Comparison of ENCODE assay signal across 8 mouse cellular contexts in genomic region chr12:69446468-69447321, GRCm38 (mm10).
DNase-seq lines count a peak whose midpoint lies in the region; ATAC-seq lines count a peak whose summit lies in the region.

No protein-coding gene starts in this region.

- no peaks in the 10 kb centered on the region for H3K27me3 ChIP-seq in embryonic facial prominence, embryonic 13.5 days
- no peaks in the 10 kb centered on the region for H3K27me3 ChIP-seq in heart, embryonic 13.5 days (replicated peaks)
- no peaks in the 10 kb centered on the region for H3K27me3 ChIP-seq in kidney, embryonic 15.5 days

- H3K4me1 ChIP-seq in embryonic facial prominence, embryonic 13.5 days: peaks cover 33% of the 10 kb centered on the region
- peaks cover 41% of the 10 kb centered on the region for H3K4me1 ChIP-seq in heart, embryonic 13.5 days
- peaks cover 51% of the 10 kb centered on the region for H3K4me1 ChIP-seq in kidney, embryonic 15.5 days

- 22% methylated on average over 17 of the region's 17 CpGs for WGBS in embryonic facial prominence, embryonic 13.5 days
- WGBS in heart, embryonic 13.5 days: 48% methylated on average over 17 of the region's 17 CpGs
- WGBS in kidney, embryonic 15.5 days: 11% methylated on average over 17 of the region's 17 CpGs

- H3K4me3 ChIP-seq in embryonic facial prominence, embryonic 13.5 days: peak overlapping the region; percentile 19
- H3K4me3 ChIP-seq in heart, embryonic 13.5 days: peak overlapping the region; percentile 15; the same call in 1 of the 2 replicates
- H3K4me3 ChIP-seq in kidney, embryonic 15.5 days (replicated peaks): peak overlapping the region; percentile 30

- peak overlapping the region; percentile 90 for H3K27ac ChIP-seq in embryonic facial prominence, embryonic 13.5 days
- H3K27ac ChIP-seq in heart, embryonic 13.5 days (replicated peaks): peak overlapping the region; percentile 70
- peak overlapping the region; percentile 93 for H3K27ac ChIP-seq in kidney, embryonic 15.5 days

- H3K9ac ChIP-seq in embryonic facial prominence, embryonic 13.5 days: peak overlapping the region; percentile 49; the same call in 1 of the 2 replicates
- H3K9ac ChIP-seq in heart, embryonic 13.5 days: peak overlapping the region; percentile 47
- peak overlapping the region; percentile 26 for H3K9ac ChIP-seq in kidney, embryonic 15.5 days

- DNase-seq in right cerebral cortex, postnatal 14 days: peak; percentile 49
- no peak for DNase-seq in right cerebral cortex, postnatal 36 days (ENCODE audit: low spot score in 2 of 2)
- peak; percentile 84 for DNase-seq in lung, postnatal 25 days (ENCODE audit: low spot score)
- DNase-seq in ovary, postnatal 10 days (ENCODE audit: low spot score): peak; percentile 52
- DNase-seq in urinary bladder, postnatal 14 days (ENCODE audit: low spot score): peak; percentile 88

- ATAC-seq in embryonic facial prominence, embryonic 13.5 days (ENCODE audit: insufficient number of reproducible peaks, insufficient read depth, low FRiP score, low TSS enrichment, low read depth): peak; percentile 88
- no peak; the same call in 1 of the 2 replicates for ATAC-seq in heart, embryonic 13.5 days (ENCODE audit: extremely low read depth, insufficient number of reproducible peaks, low FRiP score, low TSS enrichment)
- peak; percentile 85 for ATAC-seq in kidney, embryonic 15.5 days (replicated peaks; ENCODE audit: low FRiP score)

- no peaks in the 10 kb centered on the region for H3K36me3 ChIP-seq in embryonic facial prominence, embryonic 13.5 days
- H3K36me3 ChIP-seq in heart, embryonic 13.5 days: no peaks in the 10 kb centered on the region
- no peaks in the 10 kb centered on the region for H3K36me3 ChIP-seq in kidney, embryonic 15.5 days

- peak overlapping the region; percentile 49 for H3K4me2 ChIP-seq in embryonic facial prominence, embryonic 13.5 days
- H3K4me2 ChIP-seq in heart, embryonic 13.5 days: peak overlapping the region; percentile 59
- peak overlapping the region; percentile 62 for H3K4me2 ChIP-seq in kidney, embryonic 15.5 days

- no peaks in the 10 kb centered on the region for H3K9me3 ChIP-seq in embryonic facial prominence, embryonic 13.5 days
- H3K9me3 ChIP-seq in heart, embryonic 13.5 days: no peaks in the 10 kb centered on the region
- no peaks in the 10 kb centered on the region for H3K9me3 ChIP-seq in kidney, embryonic 15.5 days (replicated peaks)

Comparison
In these comparisons a context has a peak if more than half of its experiments do, and no peak if none do; other contexts are left out.
1. DNase-seq: peak in right cerebral cortex, postnatal 14 days (single experiment), lung, postnatal 25 days (single experiment), ovary, postnatal 10 days (single experiment) and urinary bladder, postnatal 14 days (single experiment); none in right cerebral cortex, postnatal 36 days (0 of 2).
2. Peak in every context shown above with its lines, with median percentiles within 50 percentile points of each other: H3K27ac ChIP-seq, H3K4me2 ChIP-seq, H3K4me3 ChIP-seq and H3K9ac ChIP-seq.